Mouse (Mus musculus): ENCODE results near the gene Tsnaxip1. TPM values are rescaled to one million over a fixed set of nuclear protein-coding genes. Genes with fewer than 3 reads are reported as not detected.

Gene Tsnaxip1
- polyA plus RNA-seq, 1 experiment, result 3.6 TPM

GRCm38 (mm10) chr8:105852146-105852729, 24.7 kb downstream of the Tsnaxip1 start:
- H3K4me1 ChIP-seq (ENCODE audit: control insufficient read depth, insufficient read depth, low read length), result peaks cover 1% of the 10 kb centered on the region; the same call in 1 of the 2 replicates
- TF ChIP-seq POLR2A (IDR thresholded peaks at IDR 0.05; ENCODE audit: borderline replicate concordance, control insufficient read depth, low read depth, low read length) (no peak), CTCF (IDR thresholded peaks at IDR 0.05; ENCODE audit: control insufficient read depth, insufficient read depth, low read length) (no peak)
- WGBS, result 78% methylated on average over 12 of the region's 12 CpGs
- H3K4me3 ChIP-seq (replicated peaks; ENCODE audit: control insufficient read depth, low read depth, low read length), result peak overlapping the region; percentile 98
- no peak overlapping the region; the same call in 1 of the 2 replicates for H3K27ac ChIP-seq (ENCODE audit: control insufficient read depth, insufficient read depth, low read depth, low read length, poor library complexity)

GRCm38 (mm10) chr8:105853178-105853577, 25.6 kb downstream of the Tsnaxip1 start, which contains the start of gene Cenpt:
Gene Cenpt, minus strand, starts transcription at chr8:105853278.
- no peak for TF ChIP-seq POLR2A (IDR thresholded peaks at IDR 0.05; ENCODE audit: borderline replicate concordance, control insufficient read depth, low read depth, low read length)
- peaks cover 3% of the 10 kb centered on the region; the same call in 1 of the 2 replicates for H3K4me1 ChIP-seq (ENCODE audit: control insufficient read depth, insufficient read depth, low read length)
- H3K4me3 ChIP-seq (replicated peaks; ENCODE audit: control insufficient read depth, low read depth, low read length), result no peak within 1 kb of the TSS
- no peak within 1 kb of the TSS for H3K27ac ChIP-seq (ENCODE audit: control insufficient read depth, insufficient read depth, low read depth, low read length, poor library complexity)
- 90% methylated on average over 3 of the region's 3 CpGs for WGBS

GRCm38 (mm10) chr8:105854303-105854702, 26.8 kb downstream of the Tsnaxip1 start:
- Histone ChIP-seq H3K4me1 (ENCODE audit: control insufficient read depth, insufficient read depth, low read length) (peaks cover 3% of the 10 kb centered on the region; the same call in 1 of the 2 replicates), H3K4me3 (replicated peaks; ENCODE audit: control insufficient read depth, low read depth, low read length) (no peak overlapping the region), H3K27ac (ENCODE audit: control insufficient read depth, insufficient read depth, low read depth, low read length, poor library complexity) (no peak overlapping the region)
- no peak for TF ChIP-seq POLR2A (IDR thresholded peaks at IDR 0.05; ENCODE audit: borderline replicate concordance, control insufficient read depth, low read depth, low read length)
- WGBS, result 31% methylated on average over 8 of the region's 8 CpGs

- under 1% methylated on average over 43 of the region's 43 CpGs for WGBS
- peaks cover 3% of the 10 kb centered on the region; the same call in 1 of the 2 replicates for H3K4me1 ChIP-seq (ENCODE audit: control insufficient read depth, insufficient read depth, low read length)
- peak; percentile 95 for TF ChIP-seq CTCF (IDR thresholded peaks at IDR 0.05; ENCODE audit: control insufficient read depth, insufficient read depth, low read length)
- TF ChIP-seq POLR2A (IDR thresholded peaks at IDR 0.05; ENCODE audit: borderline replicate concordance, control insufficient read depth, low read depth, low read length), result peak; percentile 61; the same call in 1 of the 2 replicates
- H3K4me3 ChIP-seq (replicated peaks; ENCODE audit: control insufficient read depth, low read depth, low read length), result peak within 1 kb of the TSS; percentile 84
- peak within 1 kb of the TSS; percentile 85 for H3K27ac ChIP-seq (ENCODE audit: control insufficient read depth, insufficient read depth, low read depth, low read length, poor library complexity)
Measured at GRCm38 (mm10) chr8:105854715-105855216, 27.2 kb downstream of the Tsnaxip1 start, which contains the start of gene Thap11. Gene Thap11, plus strand, starts transcription at chr8:105855132.

- Histone ChIP-seq H3K4me1 (ENCODE audit: control insufficient read depth, insufficient read depth, low read length) (peaks cover 3% of the 10 kb centered on the region; the same call in 1 of the 2 replicates), H3K4me3 (replicated peaks; ENCODE audit: control insufficient read depth, low read depth, low read length) (peak overlapping the region; percentile 84), H3K27ac (ENCODE audit: control insufficient read depth, insufficient read depth, low read depth, low read length, poor library complexity) (peak overlapping the region; percentile 85)
- WGBS, result under 1% methylated on average over 71 of the region's 71 CpGs
- TF ChIP-seq POLR2A (IDR thresholded peaks at IDR 0.05; ENCODE audit: borderline replicate concordance, control insufficient read depth, low read depth, low read length), result peak; percentile 27; the same call in 1 of the 2 replicates
- no peak for TF ChIP-seq CTCF (IDR thresholded peaks at IDR 0.05; ENCODE audit: control insufficient read depth, insufficient read depth, low read length)
Measured at GRCm38 (mm10) chr8:105855248-105856167, 28.0 kb downstream of the Tsnaxip1 start.

GRCm38 (mm10) chr8:105856168-105856835, 28.8 kb downstream of the Tsnaxip1 start:
- WGBS, result 31% methylated on average over 15 of the region's 15 CpGs
- TF ChIP-seq POLR2A (IDR thresholded peaks at IDR 0.05; ENCODE audit: borderline replicate concordance, control insufficient read depth, low read depth, low read length) (no peak), CTCF (IDR thresholded peaks at IDR 0.05; ENCODE audit: control insufficient read depth, insufficient read depth, low read length) (no peak)
- peaks cover 3% of the 10 kb centered on the region; the same call in 1 of the 2 replicates for H3K4me1 ChIP-seq (ENCODE audit: control insufficient read depth, insufficient read depth, low read length)

GRCm38 (mm10) chr8:105858495-105858894, 31.0 kb downstream of the Tsnaxip1 start:
- WGBS, result 28% methylated on average over 5 of the region's 5 CpGs
- TF ChIP-seq POLR2A (IDR thresholded peaks at IDR 0.05; ENCODE audit: borderline replicate concordance, control insufficient read depth, low read depth, low read length), result no peak
- H3K4me3 ChIP-seq (replicated peaks; ENCODE audit: control insufficient read depth, low read depth, low read length), result no peak overlapping the region
- H3K4me1 ChIP-seq (ENCODE audit: control insufficient read depth, insufficient read depth, low read length), result peaks cover 3% of the 10 kb centered on the region; the same call in 1 of the 2 replicates
- H3K27ac ChIP-seq (ENCODE audit: control insufficient read depth, insufficient read depth, low read depth, low read length, poor library complexity), result peak overlapping the region; percentile 39; the same call in 1 of the 2 replicates

More at GRCm38 (mm10) chr8:105856168-105856835, 28.8 kb downstream of the Tsnaxip1 start:
- Histone ChIP-seq H3K4me3 (replicated peaks; ENCODE audit: control insufficient read depth, low read depth, low read length) (peak overlapping the region; percentile 84), H3K27ac (ENCODE audit: control insufficient read depth, insufficient read depth, low read depth, low read length, poor library complexity) (peak overlapping the region; percentile 85)

Measured in bone marrow, adult 2 months (tissue).